In genomic region chr11:80142872-80143271, GRCm38 (mm10) we compare ENCODE assay signal across 8 mouse cellular contexts. TPM values are rescaled to one million over a fixed set of nuclear protein-coding genes. Genes with fewer than 3 reads are reported as not detected.
DNase-seq lines count a peak whose midpoint lies in the region; ATAC-seq lines count a peak whose summit lies in the region.

No protein-coding gene starts in this region.

- no peak overlapping the region for H3K27ac ChIP-seq in lung, embryonic 16.5 days (ENCODE audit: low read length)
- no peak overlapping the region for H3K27ac ChIP-seq in forebrain, embryonic 14.5 days (ENCODE audit: low read depth, low read length)
- H3K27ac ChIP-seq in liver, embryonic 12.5 days = no peak overlapping the region
- no peak overlapping the region for H3K27ac ChIP-seq in stomach, embryonic 16.5 days (ENCODE audit: low read length)

- peak overlapping the region; percentile 91 for H3K9ac ChIP-seq in lung, embryonic 16.5 days (ENCODE audit: low read length)
- H3K9ac ChIP-seq in forebrain, embryonic 14.5 days (ENCODE audit: low read length) = peak overlapping the region; percentile 65; the same call in 1 of the 2 replicates
- H3K9ac ChIP-seq in liver, embryonic 12.5 days = peak overlapping the region; percentile 84
- H3K9ac ChIP-seq in stomach, embryonic 16.5 days (ENCODE audit: low read length) = peak overlapping the region; percentile 81; the same call in 1 of the 2 replicates

- H3K27me3 ChIP-seq in lung, embryonic 16.5 days (ENCODE audit: control insufficient read depth, insufficient read depth, low read depth, low read length) = no peaks in the 10 kb centered on the region
- H3K27me3 ChIP-seq in forebrain, embryonic 14.5 days (replicated peaks; ENCODE audit: control insufficient read depth, insufficient read depth, low read length) = no peaks in the 10 kb centered on the region
- no peaks in the 10 kb centered on the region for H3K27me3 ChIP-seq in liver, embryonic 12.5 days (replicated peaks)
- no peaks in the 10 kb centered on the region for H3K27me3 ChIP-seq in stomach, embryonic 16.5 days (ENCODE audit: control insufficient read depth, insufficient read depth, low read length)

- no peak for ATAC-seq in lung, embryonic 16.5 days (ENCODE audit: low read depth)
- no peak for ATAC-seq in forebrain, embryonic 14.5 days
- no peak for ATAC-seq in liver, embryonic 12.5 days
- no peak for ATAC-seq in stomach, embryonic 16.5 days (ENCODE audit: insufficient read depth, low FRiP score)
- ATAC-seq in inflammation-experienced regulatory T-cells, adult 6 months = no peak

- peaks cover 9% of the 10 kb centered on the region for H3K4me1 ChIP-seq in lung, embryonic 16.5 days (replicated peaks; ENCODE audit: control insufficient read depth, insufficient read depth, low read length)
- peaks cover 6% of the 10 kb centered on the region; the same call in 1 of the 2 replicates for H3K4me1 ChIP-seq in forebrain, embryonic 14.5 days (ENCODE audit: control insufficient read depth, insufficient read depth, low read length)
- H3K4me1 ChIP-seq in liver, embryonic 12.5 days = peaks cover 41% of the 10 kb centered on the region
- peaks cover 9% of the 10 kb centered on the region; the same call in 1 of the 2 replicates for H3K4me1 ChIP-seq in stomach, embryonic 16.5 days (ENCODE audit: control insufficient read depth, insufficient read depth, low read length)

- H3K4me2 ChIP-seq in lung, embryonic 16.5 days (ENCODE audit: low read depth, low read length) = peak overlapping the region; percentile 80
- H3K4me2 ChIP-seq in forebrain, embryonic 14.5 days (ENCODE audit: low read length) = peak overlapping the region; percentile 61
- H3K4me2 ChIP-seq in liver, embryonic 12.5 days = peak overlapping the region; percentile 86
- peak overlapping the region; percentile 62 for H3K4me2 ChIP-seq in stomach, embryonic 16.5 days (ENCODE audit: low read depth, low read length)

- H3K36me3 ChIP-seq in lung, embryonic 16.5 days (ENCODE audit: control insufficient read depth, insufficient read depth, low read length) = peaks cover 3% of the 10 kb centered on the region; the same call in 1 of the 2 replicates
- H3K36me3 ChIP-seq in forebrain, embryonic 14.5 days (ENCODE audit: control insufficient read depth, insufficient read depth, low read length) = peaks cover 15% of the 10 kb centered on the region; the same call in 1 of the 2 replicates
- H3K36me3 ChIP-seq in liver, embryonic 12.5 days = peaks cover 23% of the 10 kb centered on the region
- no peaks in the 10 kb centered on the region for H3K36me3 ChIP-seq in stomach, embryonic 16.5 days (ENCODE audit: control insufficient read depth, insufficient read depth, low read length)

- DNase-seq in lung, postnatal 25 days (ENCODE audit: low spot score) = no peak
- no peak for DNase-seq in forebrain, embryonic 14.5 days (ENCODE audit: low spot score)
- no peak for DNase-seq in thymus, postnatal 14 days
- no peak for DNase-seq in left cerebral cortex, adult 11 months (ENCODE audit: low spot score)

- H3K9me3 ChIP-seq in lung, embryonic 16.5 days (ENCODE audit: control insufficient read depth, low read length) = no peaks in the 10 kb centered on the region
- no peaks in the 10 kb centered on the region for H3K9me3 ChIP-seq in forebrain, embryonic 14.5 days (replicated peaks; ENCODE audit: control insufficient read depth, low read length)
- H3K9me3 ChIP-seq in liver, embryonic 12.5 days (replicated peaks) = no peaks in the 10 kb centered on the region
- H3K9me3 ChIP-seq in stomach, embryonic 16.5 days (replicated peaks; ENCODE audit: control insufficient read depth, low read length) = no peaks in the 10 kb centered on the region

- 40% methylated on average over 8 of the region's 8 CpGs for WGBS in lung, embryonic 16.5 days
- 46% methylated on average over 8 of the region's 8 CpGs for WGBS in forebrain, embryonic 14.5 days
- 45% methylated on average over 8 of the region's 8 CpGs for WGBS in liver, embryonic 12.5 days (ENCODE audit: insufficient replicate concordance)
- WGBS in stomach, embryonic 16.5 days = 33% methylated on average over 8 of the region's 8 CpGs

- H3K4me3 ChIP-seq in lung, embryonic 16.5 days (ENCODE audit: low read length) = peak overlapping the region; percentile 87; the same call in 1 of the 2 replicates
- H3K4me3 ChIP-seq in forebrain, embryonic 14.5 days (ENCODE audit: low read depth, low read length) = peak overlapping the region; percentile 44; the same call in 1 of the 2 replicates
- H3K4me3 ChIP-seq in liver, embryonic 12.5 days = peak overlapping the region; percentile 80
- peak overlapping the region; percentile 62 for H3K4me3 ChIP-seq in stomach, embryonic 16.5 days (replicated peaks; ENCODE audit: low read length)

RNA-seq across cellular contexts. Expression of gene Tefm, which starts 0.9 kb away (rescaled TPM):
- polyA plus RNA-seq in lung, embryonic 16.5 days (2015; fragmentation: Nextera tagmentation; extraction: Ambion mirVana) = 24.6 and 33.5 TPM in 2 replicates
- 24.3 and 24.9 TPM in 2 replicates for polyA plus RNA-seq in forebrain, embryonic 14.5 days (2014; fragmentation: Nextera tagmentation; extraction: Ambion mirVana)
- 18.2 and 22.4 TPM in 2 replicates for polyA plus RNA-seq in liver, embryonic 12.5 days (2016; fragmentation: Nextera tagmentation; extraction: Ambion mirVana)
- 22.6 and 23.0 TPM in 2 replicates for polyA plus RNA-seq in stomach, embryonic 16.5 days (2015; fragmentation: Nextera tagmentation; extraction: Ambion mirVana)
- polyA plus RNA-seq in inflammation-experienced regulatory T-cells, adult 6 months (2017; shearing (Covaris generic)) = 10 to 100 TPM; 18.9 to 34.9 (median 32.5) TPM

RNA-seq across cellular contexts. Expression of gene Adap2, which starts 11.0 kb away (rescaled TPM):
- polyA plus RNA-seq in lung, embryonic 16.5 days (2015; fragmentation: Nextera tagmentation; extraction: Ambion mirVana) = 3.7 and 4.0 TPM in 2 replicates
- 2.0 TPM in 2 replicates for polyA plus RNA-seq in forebrain, embryonic 14.5 days (2014; fragmentation: Nextera tagmentation; extraction: Ambion mirVana)
- polyA plus RNA-seq in liver, embryonic 12.5 days (2016; fragmentation: Nextera tagmentation; extraction: Ambion mirVana) = 2.7 and 2.8 TPM in 2 replicates
- 4.4 and 5.6 TPM in 2 replicates for polyA plus RNA-seq in stomach, embryonic 16.5 days (2015; fragmentation: Nextera tagmentation; extraction: Ambion mirVana)
- under 1 TPM in 1 of 3 experiments, not detected in 2; 0.47 TPM for polyA plus RNA-seq in inflammation-experienced regulatory T-cells, adult 6 months (2017; shearing (Covaris generic))

RNA-seq across cellular contexts. Expression of gene Rnf135, which starts 40.8 kb away (rescaled TPM):
- 10.1 and 11.2 TPM in 2 replicates for polyA plus RNA-seq in lung, embryonic 16.5 days (2015; fragmentation: Nextera tagmentation; extraction: Ambion mirVana)
- 2.4 and 2.6 TPM in 2 replicates for polyA plus RNA-seq in forebrain, embryonic 14.5 days (2014; fragmentation: Nextera tagmentation; extraction: Ambion mirVana)
- 4.2 and 5.0 TPM in 2 replicates for polyA plus RNA-seq in liver, embryonic 12.5 days (2016; fragmentation: Nextera tagmentation; extraction: Ambion mirVana)
- polyA plus RNA-seq in stomach, embryonic 16.5 days (2015; fragmentation: Nextera tagmentation; extraction: Ambion mirVana) = 11.6 and 13.3 TPM in 2 replicates
- 10 to 100 TPM; 10.2 to 12.1 (median 11.1) TPM for polyA plus RNA-seq in inflammation-experienced regulatory T-cells, adult 6 months (2017; shearing (Covaris generic))

RNA-seq across cellular contexts. Expression of gene Atad5, which starts 53.7 kb away (rescaled TPM):
- 9.6 and 11.5 TPM in 2 replicates for polyA plus RNA-seq in lung, embryonic 16.5 days (2015; fragmentation: Nextera tagmentation; extraction: Ambion mirVana)
- polyA plus RNA-seq in forebrain, embryonic 14.5 days (2014; fragmentation: Nextera tagmentation; extraction: Ambion mirVana) = 8.8 and 9.0 TPM in 2 replicates
- 15.0 and 15.9 TPM in 2 replicates for polyA plus RNA-seq in liver, embryonic 12.5 days (2016; fragmentation: Nextera tagmentation; extraction: Ambion mirVana)
- polyA plus RNA-seq in stomach, embryonic 16.5 days (2015; fragmentation: Nextera tagmentation; extraction: Ambion mirVana) = 6.8 and 9.0 TPM in 2 replicates
- 1 to 10 TPM; 2.6 to 8.1 (median 3.1) TPM for polyA plus RNA-seq in inflammation-experienced regulatory T-cells, adult 6 months (2017; shearing (Covaris generic))
